In genomic region chr11:103346236-103346635, GRCm38 (mm10) we compare ENCODE assay signal across 9 mouse cellular contexts. TPM values are rescaled to one million over a fixed set of nuclear protein-coding genes. Genes with fewer than 3 reads are reported as not detected.
A peak's percentile ranks its signal among the peaks of the same experiment; 100 is the strongest.
DNase-seq lines count a peak whose midpoint lies in the region; ATAC-seq and TF ChIP-seq lines count a peak whose summit lies in the region.
"Had no signal": no experiment of that assay in that cellular context is flagged by ENCODE, and none has a peak within 500 bp of the region (broad histone marks: within the 10 kb centered on the region; RNA-seq: fewer than 3 reads in every experiment).

No protein-coding gene starts in this region.

- H3K27me3 ChIP-seq in kidney, adult 2 months (replicated peaks; ENCODE audit: control insufficient read depth, insufficient read depth, low read length), result no peaks in the 10 kb centered on the region
- no peaks in the 10 kb centered on the region for H3K27me3 ChIP-seq in lung, postnatal 0 days (replicated peaks; ENCODE audit: insufficient read depth, low read length)
- no peaks in the 10 kb centered on the region for H3K27me3 ChIP-seq in intestine, embryonic 14.5 days (replicated peaks; ENCODE audit: control insufficient read depth, insufficient read depth, low read length)
- H3K27me3 ChIP-seq in stomach, embryonic 14.5 days (ENCODE audit: control insufficient read depth, insufficient read depth, low read length), result no peaks in the 10 kb centered on the region

- TF ChIP-seq POLR2A in kidney, adult 2 months (IDR thresholded peaks at IDR 0.05; ENCODE audit: low read depth, low read length), result no peak

- H3K36me3 ChIP-seq in kidney, adult 2 months (ENCODE audit: control insufficient read depth, insufficient read depth, low read length), result no peaks in the 10 kb centered on the region
- no peaks in the 10 kb centered on the region for H3K36me3 ChIP-seq in lung, postnatal 0 days (ENCODE audit: insufficient read depth, low read length)
- H3K36me3 ChIP-seq in intestine, embryonic 14.5 days (ENCODE audit: control insufficient read depth, insufficient read depth, low read length), result no peaks in the 10 kb centered on the region
- no peaks in the 10 kb centered on the region for H3K36me3 ChIP-seq in stomach, embryonic 14.5 days (ENCODE audit: control insufficient read depth, insufficient read depth, low read length)

- ATAC-seq in lung, postnatal 0 days, result peak; percentile 57
- peak; percentile 63; the same call in 1 of the 2 replicates for ATAC-seq in intestine, embryonic 14.5 days (replicated peaks; ENCODE audit: low FRiP score, low TSS enrichment, low read depth)
- peak; percentile 46 for ATAC-seq in stomach, embryonic 14.5 days (ENCODE audit: insufficient number of reproducible peaks, insufficient read depth, low FRiP score, low read depth)

- TF ChIP-seq CTCF in kidney, adult 2 months (conservative IDR thresholded peaks at IDR 0.05; ENCODE audit: insufficient read depth, insufficient read length, low read depth, low read length), result no peak
- no peak for TF ChIP-seq CTCF in lung, postnatal 0 days (IDR thresholded peaks at IDR 0.05)

- H3K27ac ChIP-seq in kidney, adult 2 months (ENCODE audit: insufficient read depth, low read depth, low read length), result peak overlapping the region; percentile 86
- 0 out of 2 replicates have a peak overlapping the region, but pooled peaks have one; percentile 5 for H3K27ac ChIP-seq in lung, postnatal 0 days (ENCODE audit: low read length)
- peak overlapping the region; percentile 58 for H3K27ac ChIP-seq in intestine, embryonic 14.5 days (ENCODE audit: low read depth)
- peak overlapping the region; percentile 84 for H3K27ac ChIP-seq in stomach, embryonic 14.5 days (ENCODE audit: low read length)

- 51% methylated on average over 7 of the region's 7 CpGs for WGBS in kidney, adult 2 months
- 56% methylated on average over 7 of the region's 7 CpGs for WGBS in lung, postnatal 0 days
- 56% methylated on average over 7 of the region's 7 CpGs for WGBS in intestine, embryonic 14.5 days
- 54% methylated on average over 7 of the region's 7 CpGs for WGBS in stomach, embryonic 14.5 days

- peaks cover 22% of the 10 kb centered on the region for H3K4me1 ChIP-seq in kidney, adult 2 months (ENCODE audit: control insufficient read depth, insufficient read depth, low read length)
- H3K4me1 ChIP-seq in lung, postnatal 0 days (ENCODE audit: insufficient read depth, low read depth, low read length), result 0 out of 2 replicates have a peak, but pooled peaks cover 6% of the 10 kb centered on the region
- H3K4me1 ChIP-seq in intestine, embryonic 14.5 days (replicated peaks; ENCODE audit: control insufficient read depth, insufficient read depth, low read length), result 0 out of 2 replicates have a peak, but pooled peaks cover 3% of the 10 kb centered on the region
- peaks cover 20% of the 10 kb centered on the region for H3K4me1 ChIP-seq in stomach, embryonic 14.5 days (ENCODE audit: control insufficient read depth, insufficient read depth, low read length)

- no peak overlapping the region for H3K4me2 ChIP-seq in lung, postnatal 0 days (replicated peaks; ENCODE audit: low read depth, low read length)
- H3K4me2 ChIP-seq in intestine, embryonic 14.5 days (ENCODE audit: low read length), result peak overlapping the region; percentile 5; the same call in 1 of the 2 replicates
- peak overlapping the region; percentile 21 for H3K4me2 ChIP-seq in stomach, embryonic 14.5 days (replicated peaks; ENCODE audit: low read depth, low read length)

- TF ChIP-seq EP300 in lung, postnatal 0 days (IDR thresholded peaks at IDR 0.05), result no peak

- H3K4me3 ChIP-seq in kidney, adult 2 months (ENCODE audit: insufficient read depth, low read depth, low read length), result no peak overlapping the region
- no peak overlapping the region for H3K4me3 ChIP-seq in lung, postnatal 0 days (ENCODE audit: low read depth, low read length)
- no peak overlapping the region for H3K4me3 ChIP-seq in intestine, embryonic 14.5 days (ENCODE audit: low read depth, low read length)
- H3K4me3 ChIP-seq in stomach, embryonic 14.5 days (ENCODE audit: low read depth, low read length), result no peak overlapping the region
- H3K4me3 ChIP-seq: erythroblast, embryonic 14.5 days had no signal

- H3K9me3 ChIP-seq in lung, postnatal 0 days (ENCODE audit: low read length), result no peaks in the 10 kb centered on the region
- no peaks in the 10 kb centered on the region for H3K9me3 ChIP-seq in intestine, embryonic 14.5 days (ENCODE audit: control insufficient read depth, low read length)
- no peaks in the 10 kb centered on the region for H3K9me3 ChIP-seq in stomach, embryonic 14.5 days (ENCODE audit: control insufficient read depth, low read depth, low read length)

- no peak for DNase-seq in kidney, adult 2 months
- no peak for DNase-seq in kidney, adult 18-20 months
- DNase-seq in lung, postnatal 0 days (ENCODE audit: low spot score), result peak; percentile 27
- DNase-seq in lung, adult 18-20 months, result no peak
- no peak for DNase-seq in intestine, embryonic 14.5 days (ENCODE audit: low spot score)
- no peak for DNase-seq in ovary, adult 18-20 months (ENCODE audit: low spot score)
- DNase-seq in thymus, postnatal 0 days (ENCODE audit: low spot score), result no peak

- H3K9ac ChIP-seq in lung, postnatal 0 days (replicated peaks; ENCODE audit: low read depth), result no peak overlapping the region
- H3K9ac ChIP-seq in intestine, embryonic 14.5 days (ENCODE audit: low read length), result peak overlapping the region; percentile 8; the same call in 1 of the 2 replicates
- no peak overlapping the region for H3K9ac ChIP-seq in stomach, embryonic 14.5 days (replicated peaks; ENCODE audit: low read depth, low read length)

RNA-seq across cellular contexts. Expression of gene Arhgap27, which starts 17.3 kb away (rescaled TPM):
- polyA plus RNA-seq in kidney, adult 2 months (2012; rRNA removed), result 38.4 and 46.8 TPM in 2 replicates
- 18.5 and 20.0 TPM in 2 replicates for polyA plus RNA-seq in lung, postnatal 0 days (2015; fragmentation: Nextera tagmentation; extraction: Ambion mirVana)
- 23.8 and 24.8 TPM in 2 replicates for polyA plus RNA-seq in intestine, embryonic 14.5 days (2014; fragmentation: Nextera tagmentation; extraction: Ambion mirVana)
- 13.2 and 16.4 TPM in 2 replicates for polyA plus RNA-seq in stomach, embryonic 14.5 days (2014; fragmentation: Nextera tagmentation; extraction: Ambion mirVana)
- 20.0 and 20.4 TPM in 2 replicates for polyA plus RNA-seq in thymus, postnatal 0 days (2015; fragmentation: Nextera tagmentation; extraction: Ambion mirVana)

Comparison
In these comparisons a context has a peak if more than half of its experiments do, and no peak if none do; other contexts are left out.
1. H3K27ac ChIP-seq: peak in every context shown above with its lines; median percentile 86 in kidney, adult 2 months; 84 in stomach, embryonic 14.5 days; 58 in intestine, embryonic 14.5 days; 5 in lung, postnatal 0 days.